Mouse (Mus musculus) hindbrain, embryonic 15.5 days (tissue): ENCODE measurements around the gene Slc17a4. TPM values are rescaled to one million over a fixed set of nuclear protein-coding genes. Genes with fewer than 3 reads are reported as not detected.

ENCODE experiments used
- ATAC-seq: fragments of 200-750 bp; cut with Nextera tagmentation; 2 replicates; pipeline ENCODE4 v1.8.0; 2017; ENCODE audit warnings: low read depth, moderate number of reproducible peaks, moderate TSS enrichment; ENCODE audit not compliant: low FRiP score
- H3K27ac ChIP-seq: fragments of 300-500 bp; sonication (generic); replicated peaks from 2 replicates; pipeline ENCODE4 v1.5.1; 2015; ENCODE audit warnings: mild to moderate bottlenecking, inconsistent platforms
- H3K27me3 ChIP-seq: fragments of 300-500 bp; sonication (generic); 2 replicates; pipeline ENCODE4 v1.6.1; 2015; ENCODE audit warnings: control low read depth, inconsistent platforms
- H3K36me3 ChIP-seq: fragments of 300-500 bp; sonication (generic); 2 replicates; pipeline ENCODE4 v1.6.1; 2015; ENCODE audit warnings: control low read depth, inconsistent platforms
- H3K4me1 ChIP-seq: fragments of 300-500 bp; sonication (generic); replicated peaks from 2 replicates; pipeline ENCODE4 v1.6.1; 2015; ENCODE audit warnings: control low read depth, inconsistent platforms
- H3K4me2 ChIP-seq: fragments of 300-500 bp; sonication (generic); 2 replicates; pipeline ENCODE4 v1.6.1; 2015; ENCODE audit warnings: moderate library complexity, mild to moderate bottlenecking, inconsistent platforms
- H3K4me3 ChIP-seq: fragments of 300-500 bp; sonication (generic); 2 replicates; pipeline ENCODE4 v1.5.1; 2015; ENCODE audit warnings: mild to moderate bottlenecking, inconsistent platforms
- H3K9ac ChIP-seq: fragments of 300-500 bp; sonication (generic); 2 replicates; pipeline ENCODE4 v1.6.1; 2015; ENCODE audit warnings: inconsistent platforms
- H3K9me3 ChIP-seq: fragments of 300-500 bp; sonication (generic); 2 replicates; pipeline ENCODE4 v1.6.1; 2016; ENCODE audit warnings: control low read depth, inconsistent platforms
- WGBS: fragments of 180-500 bp; shearing (Covaris S2); methylation state at CpG from one replicate; pipeline ENCODE4 v1.1.7; 2015; 5-methylcytosine and 5-hydroxymethylcytosine counted together
- polyA plus RNA-seq: library from polyadenylated mRNA; unstranded; fragments of >200 nt; fragmentation: Nextera tagmentation; extraction: Ambion mirVana; gene quantifications from 2 replicates; pipeline ENCODE4 v1.2.1, GENCODE M21; 2015

Slc17a4 gene
- polyA plus RNA-seq, 1 experiment from 2014 or later: not detected

DNA sequence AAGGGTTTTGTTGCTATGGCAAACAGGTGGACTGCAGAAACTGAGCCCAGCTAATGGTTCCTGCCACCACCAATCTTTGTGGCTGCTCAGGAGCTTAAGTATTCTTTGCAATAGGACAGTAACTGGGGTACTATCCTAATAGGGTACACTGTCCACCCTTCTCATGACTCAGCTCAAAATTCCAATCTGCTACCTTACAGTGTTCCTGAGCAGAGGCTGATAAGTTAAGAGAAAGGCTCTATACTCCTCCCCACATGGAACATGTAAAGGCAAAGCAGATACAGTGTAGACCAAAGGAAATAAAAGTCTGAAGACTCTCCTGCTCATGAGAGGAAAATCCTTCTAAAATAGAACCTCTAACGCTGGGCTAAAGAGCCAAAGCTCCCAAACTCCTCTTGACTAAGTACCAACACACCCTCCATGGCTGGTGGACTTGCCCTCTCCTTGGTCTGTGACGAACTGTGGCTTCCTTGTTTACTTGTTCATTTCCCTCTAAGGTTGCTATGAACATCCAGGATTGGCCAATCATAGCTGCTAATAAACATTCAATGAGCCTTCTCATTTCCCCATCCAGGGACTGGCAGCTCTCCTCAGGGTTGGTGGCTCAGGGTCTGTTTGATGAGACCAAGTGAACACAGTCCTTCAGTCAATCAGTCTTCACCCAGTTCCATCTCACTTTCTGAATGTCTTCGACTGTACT is 27.6 kb downstream of the Slc17a4 start:
- Histone ChIP-seq H3K9ac (no peak overlapping the region), H3K9me3 (no peaks in the 10 kb centered on the region), H3K27me3 (no peaks in the 10 kb centered on the region), H3K27ac (no peak overlapping the region), H3K4me3 (no peak overlapping the region), H3K36me3 (no peaks in the 10 kb centered on the region), H3K4me2 (no peak overlapping the region), H3K4me1 (no peaks in the 10 kb centered on the region)
- 85% methylated on average over 3 of the region's 3 CpGs for WGBS
- ATAC-seq: no peak

DNA sequence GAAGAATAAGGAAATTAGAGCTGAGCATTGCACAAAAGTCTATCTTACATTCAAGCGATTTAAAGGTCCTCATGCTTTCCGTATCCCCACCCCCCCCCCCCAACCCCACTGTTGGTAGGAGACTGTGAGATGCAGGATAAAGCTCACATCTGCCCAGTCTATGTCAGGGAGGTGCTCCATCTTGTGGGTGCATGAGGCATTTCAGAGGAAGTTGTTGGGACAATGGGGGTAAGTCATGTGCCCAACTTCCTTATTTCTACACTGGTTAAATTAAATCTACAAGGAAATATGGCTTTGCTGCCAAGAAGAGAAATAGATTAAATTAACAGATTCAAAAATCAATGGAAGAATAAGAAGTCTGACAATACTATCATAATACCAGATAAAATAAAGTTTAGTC is 29.3 kb downstream of the Slc17a4 start:
- Histone ChIP-seq H3K9ac (no peak overlapping the region), H3K27me3 (no peaks in the 10 kb centered on the region), H3K4me1 (no peaks in the 10 kb centered on the region), H3K9me3 (no peaks in the 10 kb centered on the region), H3K36me3 (no peaks in the 10 kb centered on the region), H3K4me3 (no peak overlapping the region), H3K27ac (no peak overlapping the region), H3K4me2 (no peak overlapping the region)
- WGBS: 45% methylated on average over 2 of the region's 2 CpGs
- ATAC-seq: no peak

DNA sequence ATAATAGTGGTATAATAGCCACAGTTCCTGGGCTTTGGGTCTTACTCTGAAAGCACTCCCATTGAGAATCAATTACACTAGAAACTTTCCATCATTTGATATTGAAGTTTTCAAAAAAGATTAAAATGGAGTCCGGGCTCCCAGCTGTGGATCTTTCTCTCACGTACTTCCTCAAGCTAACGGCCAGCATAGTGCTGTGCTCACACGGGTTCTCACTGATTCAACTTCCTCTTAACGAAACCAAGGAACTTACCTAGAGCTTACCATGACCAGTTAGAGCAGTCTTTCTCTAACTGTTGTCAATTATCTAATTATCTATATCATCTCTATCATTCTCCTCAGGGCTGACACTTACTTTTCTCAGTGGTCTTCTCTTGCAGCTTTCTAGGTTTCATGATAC is 35.2 kb downstream of the Slc17a4 start:
- Histone ChIP-seq H3K27me3 (no peaks in the 10 kb centered on the region), H3K9me3 (no peaks in the 10 kb centered on the region), H3K9ac (no peak overlapping the region), H3K4me3 (no peak overlapping the region), H3K36me3 (no peaks in the 10 kb centered on the region), H3K4me2 (no peak overlapping the region), H3K27ac (no peak overlapping the region), H3K4me1 (no peaks in the 10 kb centered on the region)
- no peak for ATAC-seq
- WGBS: 89% methylated on average over 5 of the region's 5 CpGs

DNA sequence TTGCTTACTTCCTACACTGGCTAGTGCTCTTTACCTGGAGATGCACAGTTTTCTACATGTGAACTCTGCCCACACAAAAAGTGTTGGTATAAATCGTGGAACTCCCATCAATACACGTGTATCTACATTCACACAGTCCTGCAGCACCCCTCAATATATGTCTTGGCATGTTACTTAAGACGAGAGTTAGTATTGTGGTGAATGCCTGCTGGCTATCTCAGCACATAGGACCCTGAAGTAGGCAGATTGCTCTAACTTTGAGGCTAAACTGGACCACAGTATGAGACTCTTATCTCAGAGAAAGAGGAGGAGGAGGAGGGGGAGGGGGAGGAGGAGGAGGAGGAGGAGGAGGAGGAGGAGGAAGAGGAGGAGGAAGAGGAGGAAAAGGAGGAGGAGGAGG is 35.7 kb downstream of the Slc17a4 start:
- no peak for ATAC-seq
- no peaks in the 10 kb centered on the region for H3K27me3 ChIP-seq
- no peak overlapping the region for H3K4me2 ChIP-seq
- WGBS: 83% methylated on average over 3 of the region's 3 CpGs
- no peaks in the 10 kb centered on the region for H3K4me1 ChIP-seq
- no peak overlapping the region for H3K4me3 ChIP-seq
- no peak overlapping the region for H3K27ac ChIP-seq
- no peaks in the 10 kb centered on the region for H3K36me3 ChIP-seq
- no peak overlapping the region for H3K9ac ChIP-seq
- no peaks in the 10 kb centered on the region for H3K9me3 ChIP-seq

DNA sequence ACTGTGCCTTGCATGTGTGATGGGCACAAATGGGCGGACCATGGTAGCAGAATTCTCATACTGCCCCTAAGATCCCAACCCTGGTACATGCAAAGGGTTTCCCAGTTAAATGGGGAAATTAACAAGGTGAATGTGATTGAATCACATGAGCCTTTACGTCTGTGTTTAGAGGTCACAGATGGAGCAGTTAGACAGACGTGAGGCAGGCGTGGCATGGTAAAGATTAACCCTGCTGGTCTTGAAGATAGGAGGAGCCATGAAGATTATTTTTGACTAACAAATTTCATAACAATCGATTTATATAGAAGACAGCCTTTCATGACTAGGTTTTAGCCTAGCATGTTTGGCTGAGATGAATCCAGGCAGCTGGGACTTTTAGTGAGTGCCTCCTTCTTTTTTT is 41.7 kb downstream of the Slc17a4 start:
- ATAC-seq: no peak
- H3K4me2 ChIP-seq: no peak overlapping the region
- 91% methylated on average over 5 of the region's 5 CpGs for WGBS
- H3K4me3 ChIP-seq: no peak overlapping the region
- H3K36me3 ChIP-seq: no peaks in the 10 kb centered on the region
- H3K9me3 ChIP-seq: no peaks in the 10 kb centered on the region
- no peaks in the 10 kb centered on the region for H3K4me1 ChIP-seq
- no peak overlapping the region for H3K9ac ChIP-seq
- H3K27me3 ChIP-seq: no peaks in the 10 kb centered on the region
- no peak overlapping the region for H3K27ac ChIP-seq

DNA sequence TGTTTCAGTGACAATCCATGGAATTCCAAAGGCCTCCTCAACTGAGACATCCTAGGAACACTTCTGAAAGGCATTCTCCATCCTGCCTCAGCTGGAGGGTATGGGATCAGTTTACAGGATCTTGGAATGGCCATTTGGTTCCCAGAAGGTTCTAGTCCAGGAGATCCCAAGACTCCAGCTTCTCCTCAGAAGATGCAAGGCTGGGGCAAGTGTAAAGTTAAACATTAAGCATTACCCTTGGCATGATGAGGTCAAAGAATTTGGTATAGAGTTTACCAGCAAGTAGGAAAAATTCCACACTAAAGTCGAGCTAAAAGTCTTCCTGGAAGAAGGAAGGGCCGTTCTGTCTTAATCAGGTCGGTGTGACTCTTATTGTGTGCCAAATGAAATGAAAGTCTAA is 44.8 kb downstream of the Slc17a4 start:
- Histone ChIP-seq H3K4me2 (no peak overlapping the region), H3K36me3 (no peaks in the 10 kb centered on the region), H3K27me3 (no peaks in the 10 kb centered on the region), H3K9ac (no peak overlapping the region), H3K9me3 (no peaks in the 10 kb centered on the region), H3K4me3 (no peak overlapping the region), H3K27ac (no peak overlapping the region), H3K4me1 (no peaks in the 10 kb centered on the region)
- WGBS: 87% methylated on average over 3 of the region's 3 CpGs
- no peak for ATAC-seq

DNA sequence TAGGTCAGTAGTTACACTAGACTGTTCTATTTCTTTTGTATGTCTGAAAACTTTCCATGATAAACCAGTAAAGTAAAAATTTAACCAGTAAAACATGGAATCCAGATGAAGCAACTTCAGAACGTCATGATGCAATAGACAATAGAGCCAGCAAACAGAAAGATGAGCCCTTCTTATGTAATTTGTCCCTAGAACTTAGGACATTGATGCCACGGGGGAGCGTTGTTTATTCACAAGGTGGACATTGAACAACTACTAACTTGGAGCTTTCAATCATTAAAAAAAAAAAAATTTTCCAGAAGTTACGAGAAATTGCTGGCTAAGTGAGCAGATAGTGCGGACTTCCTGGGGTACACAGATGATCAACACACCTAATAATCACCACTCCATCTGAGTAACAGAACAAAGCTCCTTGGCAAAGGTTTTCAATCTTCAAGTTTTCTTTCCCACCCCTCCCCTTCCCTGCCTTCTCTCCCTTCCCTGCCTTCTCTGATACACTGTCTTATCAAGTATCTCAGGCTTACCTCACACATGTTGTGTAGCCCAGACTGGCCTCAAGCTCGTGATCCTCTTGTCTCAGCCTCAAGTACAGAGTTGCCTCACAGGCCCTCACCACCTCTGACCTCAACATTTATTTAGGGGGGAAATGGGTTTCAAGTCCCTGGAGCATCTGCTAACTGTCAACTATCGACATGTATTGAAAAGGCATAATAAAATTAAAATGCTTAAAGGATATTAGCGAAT is 45.8 kb downstream of the Slc17a4 start:
- no peaks in the 10 kb centered on the region for H3K9me3 ChIP-seq
- H3K9ac ChIP-seq: no peak overlapping the region
- ATAC-seq: no peak
- no peaks in the 10 kb centered on the region for H3K27me3 ChIP-seq
- no peak overlapping the region for H3K27ac ChIP-seq
- no peaks in the 10 kb centered on the region for H3K36me3 ChIP-seq
- H3K4me1 ChIP-seq: no peaks in the 10 kb centered on the region
- H3K4me2 ChIP-seq: no peak overlapping the region
- H3K4me3 ChIP-seq: no peak overlapping the region
- WGBS: 93% methylated on average over 8 of the region's 8 CpGs

DNA sequence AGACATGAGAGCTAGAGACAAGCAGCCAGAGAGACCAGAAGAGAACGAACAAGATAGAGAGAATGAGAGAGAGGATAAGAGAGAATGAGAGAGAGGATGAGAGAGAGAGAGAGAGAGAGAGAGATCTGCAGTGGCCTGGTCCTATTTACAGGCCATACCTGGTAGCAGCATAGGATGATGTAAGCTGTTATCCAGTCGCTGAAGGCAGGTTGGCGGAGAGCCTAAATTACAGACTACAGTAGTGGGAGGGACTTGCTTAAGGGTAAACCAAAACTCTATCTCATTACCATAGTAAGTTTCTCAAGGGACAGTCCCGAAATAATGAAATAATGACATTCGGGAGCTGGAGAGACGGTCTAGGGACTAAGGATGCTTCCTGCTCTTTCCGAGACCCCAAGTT is 47.4 kb downstream of the Slc17a4 start, which contains the start of gene Slc17a1:
Gene Slc17a1 (plus strand): TSS at position 346 of the 400 bp plus-strand sequence.
- ATAC-seq: no peak
- Histone ChIP-seq H3K36me3 (no peaks in the 10 kb centered on the region), H3K9ac (no peak within 1 kb of the TSS), H3K27me3 (no peaks in the 10 kb centered on the region), H3K4me2 (no peak within 1 kb of the TSS), H3K4me3 (no peak within 1 kb of the TSS), H3K4me1 (no peaks in the 10 kb centered on the region), H3K9me3 (no peaks in the 10 kb centered on the region), H3K27ac (no peak within 1 kb of the TSS)
- 88% methylated on average over 7 of the region's 7 CpGs for WGBS

DNA sequence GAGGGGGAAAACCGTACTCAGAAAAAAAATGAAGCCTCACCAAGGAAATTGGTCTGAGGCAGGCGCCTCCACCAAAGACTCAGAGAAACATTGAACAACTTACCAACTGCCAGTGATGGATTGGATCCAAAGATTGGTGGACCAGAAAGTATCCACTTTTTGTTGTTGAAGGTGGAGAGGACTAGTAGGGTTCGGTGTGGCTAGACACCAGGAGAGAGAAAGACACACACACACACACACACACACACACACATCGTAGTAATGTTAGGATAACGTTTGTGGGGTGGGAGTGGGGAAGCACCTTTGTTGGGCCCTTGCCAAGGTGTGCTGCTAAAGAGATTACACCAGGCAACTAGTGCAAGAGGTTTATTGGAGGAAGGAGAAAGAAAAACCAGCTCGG is 47.8 kb downstream of the Slc17a4 start:
- no peak for ATAC-seq
- no peaks in the 10 kb centered on the region for H3K36me3 ChIP-seq
- H3K27ac ChIP-seq: no peak overlapping the region
- no peaks in the 10 kb centered on the region for H3K9me3 ChIP-seq
- 88% methylated on average over 6 of the region's 6 CpGs for WGBS
- H3K9ac ChIP-seq: no peak overlapping the region
- no peak overlapping the region for H3K4me3 ChIP-seq
- H3K27me3 ChIP-seq: no peaks in the 10 kb centered on the region
- H3K4me1 ChIP-seq: no peaks in the 10 kb centered on the region
- H3K4me2 ChIP-seq: no peak overlapping the region

DNA sequence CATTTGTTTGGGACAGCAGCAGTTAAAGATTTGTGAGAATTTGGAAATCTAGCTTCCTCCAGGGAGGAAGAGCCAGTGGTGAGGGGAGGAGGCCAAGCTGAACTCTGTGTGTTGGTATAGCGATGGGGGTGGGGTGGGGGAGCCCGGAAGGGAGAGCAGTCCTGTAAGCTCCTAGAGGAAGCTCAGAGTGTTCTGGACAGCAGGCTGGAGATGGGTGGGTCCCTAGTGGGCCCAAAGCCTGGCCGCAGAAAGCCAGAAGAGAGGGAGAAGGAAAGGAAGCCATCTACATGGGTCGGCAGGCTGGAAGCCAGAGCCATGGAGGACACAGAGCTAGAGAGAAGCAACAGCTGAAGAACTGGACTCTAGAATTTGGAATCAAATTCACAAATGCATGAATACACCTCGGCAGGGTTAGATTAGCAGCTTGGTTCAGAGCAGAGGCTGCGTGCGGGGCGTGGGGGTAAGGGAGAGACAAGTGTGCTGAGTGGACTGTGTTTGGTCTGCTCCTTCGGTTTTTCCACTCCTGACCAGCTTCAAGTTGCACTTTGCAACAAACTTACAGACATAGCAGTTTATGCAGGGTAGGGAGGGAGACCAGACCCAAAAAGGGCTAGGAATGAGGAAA is 48.6 kb downstream of the Slc17a4 start:
- 87% methylated on average over 9 of the region's 9 CpGs for WGBS
- no peak overlapping the region for H3K27ac ChIP-seq
- H3K27me3 ChIP-seq: no peaks in the 10 kb centered on the region
- H3K9me3 ChIP-seq: no peaks in the 10 kb centered on the region
- no peak overlapping the region for H3K4me3 ChIP-seq
- H3K9ac ChIP-seq: no peak overlapping the region
- H3K4me2 ChIP-seq: no peak overlapping the region
- H3K36me3 ChIP-seq: no peaks in the 10 kb centered on the region
- H3K4me1 ChIP-seq: no peaks in the 10 kb centered on the region
- no peak for ATAC-seq

DNA sequence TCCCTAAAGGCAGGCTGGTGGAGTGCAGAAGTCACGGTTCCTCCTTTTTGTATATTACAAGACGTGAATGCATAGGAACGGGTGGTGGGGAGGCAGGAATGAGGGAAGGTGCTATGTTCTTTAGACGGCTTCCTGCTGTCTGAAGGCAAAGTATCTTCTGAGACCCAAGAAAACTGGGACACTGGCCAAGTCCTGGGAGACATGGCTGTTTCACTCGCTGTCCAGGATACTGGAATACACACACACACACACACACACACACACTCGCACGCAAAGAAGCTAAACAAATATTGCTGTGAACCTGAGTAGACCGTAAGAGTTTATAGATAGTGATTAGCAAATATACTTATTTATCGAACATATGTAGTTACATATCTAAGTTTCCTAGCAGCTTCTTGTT is 50.1 kb downstream of the Slc17a4 start:
- 73% methylated on average over 9 of the region's 9 CpGs for WGBS
- H3K27ac ChIP-seq: no peak overlapping the region
- no peaks in the 10 kb centered on the region for H3K4me1 ChIP-seq
- no peaks in the 10 kb centered on the region for H3K36me3 ChIP-seq
- no peaks in the 10 kb centered on the region for H3K9me3 ChIP-seq
- no peak overlapping the region for H3K4me2 ChIP-seq
- no peaks in the 10 kb centered on the region for H3K27me3 ChIP-seq
- no peak overlapping the region for H3K4me3 ChIP-seq
- ATAC-seq: no peak
- H3K9ac ChIP-seq: no peak overlapping the region

DNA sequence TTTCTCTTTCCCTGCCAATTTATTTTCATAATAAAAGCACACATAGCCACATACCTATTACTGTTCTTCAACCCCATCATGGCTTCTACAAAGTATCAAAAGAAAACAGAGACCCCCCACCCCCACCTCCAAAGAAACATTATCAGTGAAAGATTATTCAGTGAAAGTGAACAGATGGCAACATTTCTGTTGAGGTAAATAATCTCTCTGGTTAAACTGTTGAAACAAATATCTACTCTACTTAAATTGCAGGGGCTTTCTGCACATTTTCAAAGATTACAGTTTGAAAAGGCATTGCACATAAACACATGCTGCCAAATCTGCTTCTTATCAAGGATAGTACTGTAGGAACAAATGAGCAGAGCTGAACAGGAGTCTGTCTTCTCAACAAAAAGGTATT is 53.0 kb downstream of the Slc17a4 start:
- Histone ChIP-seq H3K36me3 (no peaks in the 10 kb centered on the region), H3K27ac (no peak overlapping the region), H3K4me3 (no peak overlapping the region), H3K4me2 (no peak overlapping the region), H3K27me3 (no peaks in the 10 kb centered on the region), H3K4me1 (no peaks in the 10 kb centered on the region), H3K9me3 (no peaks in the 10 kb centered on the region), H3K9ac (no peak overlapping the region)
- ATAC-seq: no peak
